Mouse (Mus musculus) kidney, embryonic 15.5 days (tissue): ENCODE results near the gene Crhr2. TPM values are rescaled to one million over a fixed set of nuclear protein-coding genes. Genes with fewer than 3 reads are reported as not detected.

Experiments
- ATAC-seq: fragments of 200-750 bp; cut with Nextera tagmentation; replicated peaks from 2 replicates; pipeline ENCODE4 v1.8.0; 2017; ENCODE audit warnings: moderate TSS enrichment; ENCODE audit not compliant: low FRiP score
- H3K27ac ChIP-seq: fragments of 300-500 bp; sonication (generic); 2 replicates; pipeline ENCODE4 v1.5.1; 2015; ENCODE audit warnings: mild to moderate bottlenecking, inconsistent platforms
- H3K27me3 ChIP-seq: fragments of 300-500 bp; sonication (generic); 2 replicates; pipeline ENCODE4 v1.6.1; 2015; ENCODE audit warnings: inconsistent platforms
- H3K36me3 ChIP-seq: fragments of 300-500 bp; sonication (generic); 2 replicates; pipeline ENCODE4 v1.6.1; 2015; ENCODE audit warnings: inconsistent platforms
- H3K4me1 ChIP-seq: fragments of 300-500 bp; sonication (generic); 2 replicates; pipeline ENCODE4 v1.6.1; 2015; ENCODE audit warnings: inconsistent platforms
- H3K4me2 ChIP-seq: fragments of 300-500 bp; sonication (generic); 2 replicates; pipeline ENCODE4 v1.6.1; 2015; ENCODE audit warnings: moderate library complexity, mild to moderate bottlenecking, inconsistent platforms
- H3K4me3 ChIP-seq: fragments of 300-500 bp; sonication (generic); replicated peaks from 2 replicates; pipeline ENCODE4 v1.5.1; 2015; ENCODE audit warnings: mild to moderate bottlenecking, inconsistent platforms
- H3K9ac ChIP-seq: fragments of 300-500 bp; sonication (generic); 2 replicates; pipeline ENCODE4 v1.6.1; 2015; ENCODE audit warnings: mild to moderate bottlenecking, inconsistent platforms
- H3K9me3 ChIP-seq: fragments of 300-500 bp; sonication (generic); replicated peaks from 2 replicates; pipeline ENCODE4 v1.6.1; 2016; ENCODE audit warnings: inconsistent platforms
- WGBS: fragments of 180-500 bp; shearing (Covaris S2); methylation state at CpG from one replicate; pipeline ENCODE4 v1.1.7; 2015; ENCODE audit warnings: mixed read lengths; 5-methylcytosine and 5-hydroxymethylcytosine counted together
- polyA plus RNA-seq: library from polyadenylated mRNA; unstranded; fragments of >200 nt; fragmentation: Nextera tagmentation; extraction: Ambion mirVana; gene quantifications from 2 replicates; pipeline ENCODE4 v1.2.1, GENCODE M21; 2015

Gene Crhr2
- polyA plus RNA-seq, 1 experiment from 2014 or later = 0.13 TPM

DNA sequence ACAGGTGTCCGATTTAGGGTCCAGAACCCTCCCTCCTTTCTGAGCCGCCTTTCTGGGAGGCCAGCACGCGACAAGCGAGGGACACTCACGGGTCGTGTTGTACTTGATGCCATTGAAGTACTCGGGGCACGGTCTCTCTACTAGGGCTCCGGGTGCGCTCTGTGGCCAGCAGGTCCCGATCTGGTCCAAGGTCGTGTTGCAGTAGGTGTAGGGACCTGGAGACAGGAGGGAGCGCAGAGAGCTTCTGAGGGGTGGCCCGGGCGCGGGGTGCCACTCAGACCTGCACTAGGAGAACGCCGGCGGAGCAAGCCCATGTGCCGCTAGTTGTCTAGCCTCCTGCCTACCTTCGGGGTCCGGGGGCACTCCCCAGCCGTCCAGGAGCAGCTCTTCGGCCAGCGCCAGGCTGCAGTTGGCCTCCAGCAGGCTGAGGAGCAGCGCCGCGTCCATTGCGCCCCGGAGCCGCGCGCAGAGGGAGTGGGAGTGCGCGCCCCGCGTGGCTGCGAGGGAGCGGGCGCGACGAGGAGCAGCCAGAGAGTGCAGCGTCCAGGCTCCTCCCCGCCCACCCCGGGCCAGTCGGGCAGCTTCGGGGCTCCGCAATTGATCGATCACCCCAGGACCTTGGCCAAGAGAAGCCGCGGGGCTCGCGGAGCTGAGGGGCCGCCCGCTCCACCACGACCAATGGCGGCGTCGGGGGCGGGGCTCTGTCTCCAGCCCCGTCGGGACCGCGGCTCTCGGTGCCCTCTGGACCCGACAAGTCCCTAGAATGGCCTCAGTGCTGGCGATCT, 15.3 kb downstream of the Crhr2 start:
- Histone ChIP-seq H3K4me2 (peak overlapping the region; percentile 91), H3K4me3 (peak overlapping the region; percentile 54), H3K9me3 (no peaks in the 10 kb centered on the region), H3K27me3 (peaks cover 91% of the 10 kb centered on the region), H3K4me1 (peaks cover 15% of the 10 kb centered on the region), H3K9ac (no peak overlapping the region; the same call in 1 of the 2 replicates), H3K27ac (no peak overlapping the region), H3K36me3 (no peaks in the 10 kb centered on the region)
- WGBS = under 1% methylated on average over 66 of the region's 68 CpGs
- ATAC-seq = peak; percentile 36; the same call in 1 of the 2 replicates

DNA sequence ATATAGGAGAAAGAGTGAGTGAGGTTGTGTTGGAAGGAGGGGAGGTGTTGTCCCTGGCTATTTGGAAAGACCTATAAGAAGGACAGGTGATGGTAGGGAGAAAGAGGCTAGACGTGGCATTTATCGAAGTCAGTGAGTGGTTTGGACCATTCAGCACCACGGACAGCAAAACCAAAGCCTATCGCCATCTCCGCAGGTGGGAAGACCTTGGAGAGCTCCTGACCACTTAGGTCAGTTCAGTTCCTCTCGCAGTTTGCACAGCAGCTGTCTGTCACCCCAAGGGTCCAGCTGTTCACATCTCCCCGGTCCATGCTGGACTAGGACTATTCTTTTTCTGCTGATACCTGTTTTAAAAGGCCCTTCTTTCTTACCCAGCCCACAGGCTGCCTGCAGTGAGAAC, 24.5 kb downstream of the Crhr2 start:
- no peaks in the 10 kb centered on the region for H3K4me1 ChIP-seq
- no peaks in the 10 kb centered on the region for H3K36me3 ChIP-seq
- WGBS = 10% methylated on average over 7 of the region's 7 CpGs
- H3K4me3 ChIP-seq = no peak overlapping the region
- H3K9ac ChIP-seq = no peak overlapping the region
- H3K4me2 ChIP-seq = no peak overlapping the region
- no peaks in the 10 kb centered on the region for H3K9me3 ChIP-seq
- H3K27me3 ChIP-seq = peaks cover 43% of the 10 kb centered on the region
- peak; percentile 43; the same call in 1 of the 2 replicates for ATAC-seq
- no peak overlapping the region for H3K27ac ChIP-seq

- WGBS = 74% methylated on average over 5 of the region's 5 CpGs
- no peak for ATAC-seq
- Histone ChIP-seq H3K27ac (no peak overlapping the region), H3K4me3 (no peak overlapping the region), H3K27me3 (peaks cover 50% of the 10 kb centered on the region), H3K9me3 (no peaks in the 10 kb centered on the region), H3K9ac (no peak overlapping the region), H3K4me1 (peaks cover 6% of the 10 kb centered on the region), H3K36me3 (no peaks in the 10 kb centered on the region), H3K4me2 (no peak overlapping the region)
Observed at GRCm38 (mm10) chr6:55098603-55099002, 34.2 kb downstream of the Crhr2 start.

GRCm38 (mm10) chr6:55098030-55098429, 34.8 kb downstream of the Crhr2 start:
- Histone ChIP-seq H3K27ac (no peak overlapping the region), H3K36me3 (no peaks in the 10 kb centered on the region), H3K4me1 (peaks cover 10% of the 10 kb centered on the region), H3K27me3 (peaks cover 50% of the 10 kb centered on the region), H3K9me3 (no peaks in the 10 kb centered on the region), H3K4me3 (no peak overlapping the region), H3K4me2 (no peak overlapping the region), H3K9ac (no peak overlapping the region)
- no peak for ATAC-seq
- WGBS = 71% methylated on average over 5 of the region's 5 CpGs

DNA sequence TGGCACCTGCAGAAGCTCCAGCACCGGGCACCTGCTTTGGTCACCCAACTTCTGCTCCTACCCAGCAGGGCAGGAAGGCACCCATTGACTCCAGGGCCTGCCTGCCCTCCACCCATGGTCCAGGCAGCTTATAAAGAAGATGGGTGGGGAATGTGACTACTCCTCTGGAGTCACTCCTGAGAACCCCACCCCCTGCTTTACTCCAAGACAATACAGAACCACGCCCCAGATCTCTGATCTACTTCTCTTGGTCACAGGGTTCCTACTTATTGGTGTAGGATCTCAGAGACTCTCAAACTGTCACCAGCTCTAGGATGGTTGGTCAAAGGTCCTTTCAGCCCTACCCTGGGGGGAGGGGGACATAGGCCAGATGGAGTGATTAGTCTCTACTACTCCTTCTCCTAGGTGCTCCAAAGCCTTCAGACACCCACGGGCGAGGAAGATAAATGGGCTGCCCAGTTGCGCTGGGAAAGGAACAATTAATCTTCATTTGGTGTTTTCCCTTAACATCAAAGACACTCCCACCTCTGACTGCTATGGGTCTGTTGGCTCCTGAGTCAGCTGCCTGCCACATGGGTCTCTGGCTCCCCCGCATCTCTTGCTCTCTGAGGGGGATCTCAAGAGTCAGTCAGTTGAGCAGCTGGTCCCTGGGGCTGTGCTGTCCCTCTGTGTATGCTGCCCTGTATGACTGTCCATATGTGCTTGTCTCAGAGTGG, 39.2 kb downstream of the Crhr2 start:
- no peak overlapping the region for H3K9ac ChIP-seq
- no peak overlapping the region for H3K4me2 ChIP-seq
- H3K4me3 ChIP-seq = no peak overlapping the region
- H3K4me1 ChIP-seq = peaks cover 10% of the 10 kb centered on the region
- no peaks in the 10 kb centered on the region for H3K36me3 ChIP-seq
- H3K27me3 ChIP-seq = peaks cover 61% of the 10 kb centered on the region
- ATAC-seq = peak; percentile 76
- no peak overlapping the region for H3K27ac ChIP-seq
- no peaks in the 10 kb centered on the region for H3K9me3 ChIP-seq
- WGBS = 22% methylated on average over 6 of the region's 6 CpGs

GRCm38 (mm10) chr6:55091396-55091795, 41.4 kb downstream of the Crhr2 start:
- Histone ChIP-seq H3K9ac (no peak overlapping the region), H3K27ac (no peak overlapping the region), H3K9me3 (no peaks in the 10 kb centered on the region), H3K36me3 (no peaks in the 10 kb centered on the region), H3K4me2 (no peak overlapping the region), H3K4me3 (no peak overlapping the region), H3K4me1 (peaks cover 10% of the 10 kb centered on the region), H3K27me3 (peaks cover 42% of the 10 kb centered on the region)
- ATAC-seq = no peak
- 88% methylated on average over 9 of the region's 9 CpGs for WGBS

DNA sequence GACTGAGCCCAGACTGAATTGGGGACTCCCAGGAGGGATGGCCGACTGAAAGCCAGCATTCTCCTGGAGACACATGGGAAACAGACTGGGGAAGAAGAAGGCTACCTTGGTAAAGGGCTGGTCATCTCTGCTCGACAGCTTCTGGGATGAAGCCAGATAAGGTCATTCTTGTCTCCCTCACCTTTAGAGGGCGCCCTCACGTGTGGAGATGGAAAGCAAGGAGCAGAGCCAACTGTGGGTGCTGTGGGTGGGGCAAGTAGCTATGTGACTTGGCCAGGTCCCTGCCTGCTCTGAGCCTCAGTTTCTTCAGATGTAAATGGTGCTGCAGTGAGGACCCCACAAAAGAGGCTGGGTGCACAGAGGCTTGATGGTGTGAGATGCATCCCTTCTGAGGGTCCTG, 42.2 kb downstream of the Crhr2 start:
- Histone ChIP-seq H3K36me3 (no peaks in the 10 kb centered on the region), H3K9ac (no peak overlapping the region), H3K4me2 (no peak overlapping the region), H3K27ac (no peak overlapping the region), H3K4me3 (no peak overlapping the region), H3K9me3 (no peaks in the 10 kb centered on the region), H3K27me3 (peaks cover 35% of the 10 kb centered on the region), H3K4me1 (peaks cover 10% of the 10 kb centered on the region)
- ATAC-seq = no peak
- 43% methylated on average over 4 of the region's 4 CpGs for WGBS

GRCm38 (mm10) chr6:55087355-55087754, 45.5 kb downstream of the Crhr2 start:
- 65% methylated on average over 4 of the region's 4 CpGs for WGBS
- Histone ChIP-seq H3K27me3 (peaks cover 24% of the 10 kb centered on the region), H3K9ac (no peak overlapping the region), H3K9me3 (no peaks in the 10 kb centered on the region), H3K4me1 (no peaks in the 10 kb centered on the region), H3K4me3 (no peak overlapping the region), H3K27ac (no peak overlapping the region), H3K36me3 (no peaks in the 10 kb centered on the region), H3K4me2 (no peak overlapping the region)
- no peak for ATAC-seq

DNA sequence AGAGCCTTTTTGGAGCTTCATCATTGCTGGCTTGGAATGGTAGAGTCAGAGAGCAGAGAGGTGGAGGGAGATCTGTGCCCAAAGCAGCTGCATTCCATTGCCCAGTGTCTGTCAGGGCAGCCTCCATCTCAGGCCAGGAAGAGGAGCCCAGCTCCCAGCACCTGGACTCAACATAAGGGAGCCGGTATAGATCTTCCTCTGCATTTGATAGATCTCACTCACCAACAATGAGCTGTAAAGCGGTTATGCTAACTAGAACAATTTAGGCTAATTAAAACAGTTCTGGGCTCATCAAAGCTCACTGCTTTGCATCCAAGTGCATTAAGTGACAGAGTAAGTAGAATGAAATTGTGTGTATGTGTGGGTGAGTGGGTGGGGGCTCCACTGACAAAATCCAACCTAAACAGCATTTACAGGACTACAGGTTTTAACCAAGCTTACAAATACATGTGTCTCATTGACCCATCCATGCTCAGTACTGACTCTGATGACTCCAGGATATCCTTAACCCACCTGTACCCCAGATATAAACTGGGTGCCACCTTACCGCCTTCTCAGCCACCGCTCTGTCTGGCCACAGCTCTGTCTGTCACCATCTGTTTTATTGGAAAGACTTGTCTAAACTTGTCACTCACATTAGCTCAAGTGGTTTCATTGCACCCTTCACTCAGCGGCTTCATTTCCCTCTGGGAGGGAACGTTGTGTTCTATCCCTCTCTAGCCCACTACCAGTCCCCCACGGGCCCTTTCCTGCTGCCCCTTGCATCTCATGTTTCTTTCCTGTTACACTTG, 50.4 kb downstream of the Crhr2 start:
- Histone ChIP-seq H3K4me2 (no peak overlapping the region), H3K4me1 (no peaks in the 10 kb centered on the region), H3K27me3 (no peaks in the 10 kb centered on the region), H3K9me3 (no peaks in the 10 kb centered on the region), H3K27ac (no peak overlapping the region), H3K4me3 (no peak overlapping the region), H3K9ac (no peak overlapping the region), H3K36me3 (peaks cover 33% of the 10 kb centered on the region)
- no peak for ATAC-seq
- WGBS = 59% methylated on average over 7 of the region's 7 CpGs

- no peaks in the 10 kb centered on the region for H3K4me1 ChIP-seq
- WGBS = 91% methylated on average over 3 of the region's 3 CpGs
- H3K27ac ChIP-seq = no peak overlapping the region
- peaks cover 44% of the 10 kb centered on the region for H3K36me3 ChIP-seq
- no peak for ATAC-seq
- no peak overlapping the region for H3K4me3 ChIP-seq
- no peaks in the 10 kb centered on the region for H3K9me3 ChIP-seq
- H3K4me2 ChIP-seq = no peak overlapping the region
- H3K9ac ChIP-seq = no peak overlapping the region
- H3K27me3 ChIP-seq = no peaks in the 10 kb centered on the region
Observed at GRCm38 (mm10) chr6:55081379-55081778, 51.4 kb downstream of the Crhr2 start.

DNA sequence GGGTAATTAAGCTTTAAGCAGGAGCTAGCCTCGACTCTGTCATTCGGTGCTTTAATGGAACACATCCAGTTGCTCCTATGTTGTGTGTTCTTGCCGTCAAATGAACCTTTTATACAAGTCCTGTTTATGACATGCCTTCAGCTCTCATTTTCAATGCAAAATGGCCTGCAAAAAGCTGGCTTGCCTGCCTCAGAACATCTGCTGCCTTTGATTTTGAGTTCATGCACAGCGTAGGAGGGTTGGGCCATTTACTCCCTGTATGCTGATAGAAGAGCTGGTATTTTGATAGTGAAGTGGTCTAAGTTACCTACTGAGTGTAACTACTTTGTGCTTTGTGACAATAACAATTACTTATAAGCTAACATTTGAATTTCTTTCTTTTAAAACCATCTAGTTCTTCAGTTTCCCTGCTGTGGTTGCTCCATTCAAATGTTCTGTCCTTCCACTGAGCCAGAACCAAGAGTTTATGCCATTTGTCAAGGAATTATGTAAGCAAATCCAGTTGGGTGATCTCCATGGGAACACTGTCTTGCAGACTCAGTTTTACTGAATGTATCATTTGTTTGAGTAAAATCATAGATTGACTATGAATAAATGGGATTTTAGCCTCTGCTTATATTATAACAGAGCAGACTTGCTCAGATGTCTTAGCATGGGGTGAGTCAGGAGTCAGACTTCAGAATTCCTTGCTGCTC, 56.1 kb downstream of the Crhr2 start:
- no peaks in the 10 kb centered on the region for H3K27me3 ChIP-seq
- no peak overlapping the region for H3K4me2 ChIP-seq
- no peak for ATAC-seq
- H3K27ac ChIP-seq = no peak overlapping the region
- H3K9ac ChIP-seq = no peak overlapping the region
- H3K9me3 ChIP-seq = no peaks in the 10 kb centered on the region
- H3K4me1 ChIP-seq = no peaks in the 10 kb centered on the region
- 79% methylated on average over 4 of the region's 4 CpGs for WGBS
- no peak overlapping the region for H3K4me3 ChIP-seq
- peaks cover 81% of the 10 kb centered on the region for H3K36me3 ChIP-seq
